Mouse (Mus musculus) forebrain, embryonic 16.5 days (tissue): ENCODE results near the gene Krt2. TPM values are rescaled to one million over a fixed set of nuclear protein-coding genes. Genes with fewer than 3 reads are reported as not detected.

Experiments used
- ATAC-seq: fragments of 200-750 bp; cut with Nextera tagmentation; 2 replicates; pipeline ENCODE4 v1.8.0; 2017; ENCODE audit warnings: mild to moderate bottlenecking, moderate library complexity
- H3K27ac ChIP-seq: fragments of 300-500 bp; sonication (generic); 2 replicates; pipeline ENCODE4 v1.5.1; 2014; ENCODE audit warnings: low read length, control low read depth
- H3K27me3 ChIP-seq: fragments of 300-500 bp; sonication (generic); replicated peaks from 2 replicates; pipeline ENCODE4 v1.6.1; 2014; ENCODE audit warnings: low read length; ENCODE audit not compliant: control insufficient read depth, insufficient read depth
- H3K36me3 ChIP-seq: fragments of 300-500 bp; sonication (generic); 2 replicates; pipeline ENCODE4 v1.6.1; 2014; ENCODE audit not compliant: control insufficient read depth, insufficient read depth
- H3K4me1 ChIP-seq: fragments of 300-500 bp; sonication (generic); replicated peaks from 2 replicates; pipeline ENCODE4 v1.6.1; 2014; ENCODE audit warnings: low read length; ENCODE audit not compliant: control insufficient read depth, insufficient read depth
- H3K4me2 ChIP-seq: fragments of 300-500 bp; sonication (generic); 2 replicates; pipeline ENCODE4 v1.6.1; 2014; ENCODE audit warnings: mild to moderate bottlenecking, low read length, control low read depth
- H3K4me3 ChIP-seq: fragments of 300-500 bp; sonication (generic); replicated peaks from 2 replicates; pipeline ENCODE4 v1.5.1; 2014; ENCODE audit warnings: mild to moderate bottlenecking, low read length, control low read depth
- H3K9ac ChIP-seq: fragments of 300-500 bp; sonication (generic); replicated peaks from 2 replicates; pipeline ENCODE4 v1.6.1; 2014; ENCODE audit warnings: low read depth, low read length, control low read depth
- H3K9me3 ChIP-seq: fragments of 300-500 bp; sonication (generic); 2 replicates; pipeline ENCODE4 v1.6.1; 2016; ENCODE audit warnings: low read length; ENCODE audit not compliant: control insufficient read depth
- WGBS: fragments of 180-500 bp; shearing (Covaris S2); extraction: QIAGEN DNeasy Blood & Tissue Kit; methylation state at CpG from one replicate; pipeline ENCODE4 v1.1.7; 2014; 5-methylcytosine and 5-hydroxymethylcytosine counted together
- polyA plus RNA-seq: library from polyadenylated mRNA; unstranded; fragments of >200 nt; fragmentation: Nextera tagmentation; extraction: Ambion mirVana; gene quantifications from 2 replicates; pipeline ENCODE4 v1.2.1, GENCODE M21; 2015

Gene Krt2
- polyA plus RNA-seq: 0.08 TPM in 1 of 2 replicates, not detected in the other

DNA sequence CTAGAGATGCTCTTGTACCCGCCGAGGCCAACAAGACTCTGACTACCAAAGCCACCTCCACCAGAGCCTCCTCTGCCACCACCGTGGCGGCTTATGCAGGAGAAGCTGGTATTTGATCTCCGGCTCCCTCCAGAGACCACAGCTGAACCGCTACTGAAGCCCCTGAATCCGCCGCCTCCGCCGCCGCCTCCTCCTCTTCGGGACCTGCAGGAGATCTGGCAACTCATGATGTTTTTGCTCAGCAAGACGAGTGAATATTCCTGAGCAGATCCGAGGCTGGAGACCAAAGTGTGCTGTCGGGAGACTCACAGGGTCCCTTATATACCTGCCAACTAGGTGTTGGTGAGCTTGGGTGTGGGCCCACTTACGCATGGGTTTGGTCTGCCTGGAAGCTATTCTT is at the start of gene Krt2:
Krt2 (minus strand) TSS at position 295 of the 400 bp plus-strand sequence.
- Histone ChIP-seq H3K4me3 (no peak within 1 kb of the TSS), H3K4me2 (no peak within 1 kb of the TSS), H3K27me3 (no peaks in the 10 kb centered on the region), H3K9ac (no peak within 1 kb of the TSS), H3K36me3 (no peaks in the 10 kb centered on the region), H3K4me1 (no peaks in the 10 kb centered on the region), H3K27ac (no peak within 1 kb of the TSS), H3K9me3 (no peaks in the 10 kb centered on the region)
- WGBS: 89% methylated on average over 16 of the region's 16 CpGs
- ATAC-seq: no peak

DNA sequence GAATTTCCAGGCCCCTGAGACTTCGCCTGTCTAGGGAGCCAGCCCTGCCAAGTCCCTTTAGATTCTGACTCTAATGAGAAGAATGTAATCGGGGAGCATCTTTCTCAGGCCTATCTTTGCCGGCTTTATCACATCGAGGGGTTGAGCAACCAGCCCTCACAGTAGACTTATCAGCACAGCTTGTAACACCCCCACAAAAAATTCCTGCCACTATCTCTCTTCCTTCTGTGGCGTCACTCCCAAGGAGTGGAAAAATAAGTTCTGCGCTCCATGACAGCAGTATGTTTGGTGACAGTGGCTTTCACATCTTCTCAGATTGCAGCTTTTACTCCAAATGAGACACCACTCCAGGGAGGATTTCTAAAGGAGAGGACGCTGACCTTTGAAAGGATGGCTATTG is 48.8 kb upstream of the Krt2 start:
- H3K9me3 ChIP-seq: no peaks in the 10 kb centered on the region
- 85% methylated on average over 7 of the region's 7 CpGs for WGBS
- no peak overlapping the region for H3K4me2 ChIP-seq
- no peaks in the 10 kb centered on the region for H3K27me3 ChIP-seq
- H3K4me3 ChIP-seq: no peak overlapping the region
- ATAC-seq: no peak
- H3K27ac ChIP-seq: no peak overlapping the region
- H3K36me3 ChIP-seq: no peaks in the 10 kb centered on the region
- H3K9ac ChIP-seq: no peak overlapping the region
- H3K4me1 ChIP-seq: peaks cover 5% of the 10 kb centered on the region; the same call in 1 of the 2 replicates

DNA sequence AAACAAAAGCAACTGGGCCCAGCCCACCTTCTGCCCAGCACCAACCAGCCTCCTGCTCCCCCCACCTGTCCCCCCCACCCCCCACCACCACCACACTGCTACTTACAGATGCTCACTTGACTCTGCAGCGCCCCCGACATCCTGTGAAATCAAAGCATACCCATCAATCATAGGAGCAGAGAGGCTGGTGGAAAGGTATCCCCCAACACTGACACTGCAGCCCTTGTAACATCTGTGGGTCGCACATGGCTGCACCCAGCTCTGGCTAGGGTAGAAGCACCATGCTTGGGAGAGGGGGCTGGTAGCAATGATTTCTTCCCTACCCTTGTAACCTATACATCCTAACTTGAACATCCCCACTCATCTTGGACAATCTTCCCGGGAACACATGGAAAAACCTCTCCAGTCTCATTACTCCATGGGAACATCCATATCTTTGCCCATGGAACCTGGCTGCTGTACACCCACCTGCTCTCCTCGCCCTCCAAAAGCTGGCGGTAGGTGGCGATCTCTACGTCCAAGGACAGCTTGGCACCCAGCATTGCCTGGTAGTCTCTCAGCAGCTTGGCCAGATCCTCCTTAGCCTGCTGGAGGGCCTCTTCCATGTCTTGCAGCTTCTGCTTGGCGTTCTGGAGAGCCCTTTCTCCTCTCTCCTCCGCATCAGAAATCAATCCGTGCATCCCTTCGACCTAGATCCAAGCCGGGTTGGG is 42.6 kb upstream of the Krt2 start:
- Histone ChIP-seq H3K9ac (no peak overlapping the region), H3K4me1 (peaks cover 11% of the 10 kb centered on the region), H3K27me3 (peaks cover 18% of the 10 kb centered on the region), H3K4me3 (no peak overlapping the region), H3K4me2 (peak overlapping the region; percentile 92; the same call in 1 of the 2 replicates), H3K27ac (no peak overlapping the region), H3K9me3 (no peaks in the 10 kb centered on the region), H3K36me3 (no peaks in the 10 kb centered on the region)
- ATAC-seq: no peak
- 59% methylated on average over 13 of the region's 13 CpGs for WGBS

DNA sequence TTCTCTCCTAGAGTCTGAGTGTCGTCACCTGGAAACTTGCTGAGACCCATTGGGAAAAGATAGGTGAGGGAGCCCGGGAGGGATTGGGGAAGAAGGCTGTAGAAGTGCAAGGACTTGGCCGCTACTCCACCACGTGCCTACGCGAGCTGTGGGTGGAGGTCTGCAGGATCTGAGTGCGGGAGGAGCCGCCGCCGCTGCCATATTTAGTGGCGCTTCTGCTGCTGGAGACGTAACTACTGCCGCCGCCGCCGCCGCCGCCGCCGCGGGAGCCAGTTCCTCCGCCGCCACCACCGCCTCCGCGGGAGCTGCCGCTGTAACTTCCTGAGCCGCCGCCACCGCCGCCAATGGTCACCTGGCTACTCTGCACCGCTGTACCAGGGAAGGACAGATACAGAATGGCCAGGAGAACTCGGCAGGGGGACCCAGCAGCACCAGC is 41.8 kb upstream of the Krt2 start:
- no peaks in the 10 kb centered on the region for H3K36me3 ChIP-seq
- peak overlapping the region; percentile 92 for H3K4me2 ChIP-seq
- peaks cover 11% of the 10 kb centered on the region for H3K4me1 ChIP-seq
- peak overlapping the region; percentile 64 for H3K9ac ChIP-seq
- peak; percentile 58 for ATAC-seq
- WGBS: under 1% methylated on average over 29 of the region's 33 CpGs
- peaks cover 18% of the 10 kb centered on the region for H3K27me3 ChIP-seq
- no peak overlapping the region for H3K27ac ChIP-seq
- peak overlapping the region; percentile 49 for H3K4me3 ChIP-seq
- no peaks in the 10 kb centered on the region for H3K9me3 ChIP-seq

DNA sequence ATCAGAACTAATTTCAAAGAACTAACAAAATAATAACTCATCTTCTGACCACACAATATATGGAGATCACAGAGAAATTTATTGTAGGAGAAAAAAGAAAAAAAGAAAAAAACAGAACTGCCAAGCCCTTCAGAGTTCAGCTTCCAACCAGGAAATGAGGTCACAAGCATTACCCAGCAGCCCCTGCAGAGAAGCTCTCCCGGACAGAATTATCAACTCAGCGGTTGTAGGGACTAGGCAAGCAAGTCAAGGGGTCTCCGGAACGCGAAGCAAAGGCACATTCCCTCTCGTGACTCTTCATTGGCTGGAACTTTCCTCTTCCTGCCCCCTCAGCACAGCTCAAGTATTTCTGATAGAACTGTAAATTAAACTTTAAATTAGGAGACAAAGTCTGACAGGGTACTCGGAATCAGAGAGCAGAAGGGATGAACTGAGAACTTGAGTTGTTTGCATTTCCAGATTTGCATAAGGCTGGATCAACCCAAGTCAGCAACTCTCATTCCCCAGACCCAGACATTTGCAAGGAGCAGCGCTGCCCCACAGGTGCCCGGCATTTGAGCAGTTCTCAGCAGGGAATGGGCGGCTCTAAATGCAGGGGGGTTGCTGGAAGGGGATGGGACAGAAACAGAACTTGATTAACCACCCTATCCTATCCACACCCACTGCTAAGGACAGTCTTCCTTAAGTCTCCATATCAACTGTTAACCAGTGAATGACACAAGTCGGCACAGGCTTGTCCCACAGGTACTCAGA is 40.9 kb upstream of the Krt2 start:
- 9% methylated on average over 11 of the region's 11 CpGs for WGBS
- no peaks in the 10 kb centered on the region for H3K36me3 ChIP-seq

DNA sequence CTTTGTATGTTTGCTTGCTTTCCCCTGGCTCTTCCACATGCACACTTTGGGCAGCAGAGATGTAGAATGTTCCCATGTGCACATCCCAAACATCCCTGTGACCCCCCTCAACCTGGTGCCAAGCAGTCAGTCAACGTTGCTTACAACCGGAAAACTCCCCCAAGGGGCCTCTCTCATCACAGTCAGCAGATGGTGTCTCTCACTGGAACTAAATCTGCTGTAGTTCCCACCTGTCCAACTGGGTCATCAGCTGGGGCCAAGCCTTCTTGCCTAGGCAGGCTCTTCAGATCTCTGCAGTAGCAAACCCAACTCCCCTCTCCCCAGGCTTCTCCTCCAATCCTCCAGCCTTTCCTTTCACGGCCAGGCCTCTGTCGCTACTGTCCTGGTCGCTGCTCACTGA is 38.7 kb upstream of the Krt2 start:
- H3K9ac ChIP-seq: no peak overlapping the region
- no peaks in the 10 kb centered on the region for H3K36me3 ChIP-seq
- 55% methylated on average over 5 of the region's 5 CpGs for WGBS
- ATAC-seq: no peak
- no peak overlapping the region for H3K4me2 ChIP-seq
- H3K4me1 ChIP-seq: peaks cover 11% of the 10 kb centered on the region
- no peaks in the 10 kb centered on the region for H3K9me3 ChIP-seq
- H3K27me3 ChIP-seq: peaks cover 18% of the 10 kb centered on the region
- H3K27ac ChIP-seq: no peak overlapping the region
- no peak overlapping the region for H3K4me3 ChIP-seq

More for the DNA sequence above, 40.9 kb upstream of the Krt2 start:
- Histone ChIP-seq H3K4me2 (peak overlapping the region; percentile 92), H3K27me3 (peaks cover 18% of the 10 kb centered on the region), H3K9me3 (no peaks in the 10 kb centered on the region), H3K4me3 (no peak overlapping the region), H3K9ac (no peak overlapping the region; the same call in 1 of the 2 replicates), H3K27ac (no peak overlapping the region), H3K4me1 (peaks cover 11% of the 10 kb centered on the region)
- ATAC-seq: no peak

DNA sequence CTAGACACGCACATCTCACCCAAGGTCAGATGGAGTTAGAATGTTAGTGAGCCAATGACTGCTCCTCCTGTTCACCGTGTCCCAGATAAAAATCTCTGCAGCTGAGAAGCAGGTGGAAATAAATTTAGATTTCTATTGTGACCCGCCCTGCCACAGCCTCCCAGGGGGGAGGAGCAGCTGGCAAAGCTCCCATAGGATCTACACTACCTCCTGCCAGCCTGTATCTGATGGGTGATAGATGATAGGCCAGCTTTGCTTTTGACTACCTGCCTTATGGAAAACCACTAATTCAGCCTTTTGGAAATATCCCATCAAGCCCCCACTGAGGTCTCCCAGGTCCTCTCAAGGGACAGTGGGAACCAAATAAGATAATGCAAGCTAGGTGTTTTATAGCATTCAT is 37.8 kb upstream of the Krt2 start:
- no peak overlapping the region for H3K4me3 ChIP-seq
- peaks cover 18% of the 10 kb centered on the region for H3K27me3 ChIP-seq

DNA sequence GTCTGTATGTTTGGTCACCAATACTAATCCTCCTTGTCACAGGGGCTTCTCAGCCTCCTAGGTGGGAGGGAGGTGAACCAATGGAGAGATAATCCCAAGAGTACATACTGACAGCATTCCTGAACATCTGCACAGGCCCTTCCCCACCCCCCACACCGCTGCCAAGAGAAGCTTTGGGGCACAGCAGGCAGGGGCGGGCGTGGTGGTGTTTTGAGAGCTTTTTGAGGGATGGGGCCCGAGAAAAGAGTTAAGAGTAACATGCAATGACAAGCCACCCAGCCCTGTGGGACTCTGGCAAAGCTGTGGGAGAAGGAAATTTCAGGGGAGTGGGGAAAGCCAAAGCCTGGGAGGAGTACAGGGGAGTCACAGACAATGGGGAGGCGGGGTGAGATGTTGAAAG is 36.3 kb upstream of the Krt2 start:
- Histone ChIP-seq H3K9me3 (no peaks in the 10 kb centered on the region), H3K4me1 (peaks cover 3% of the 10 kb centered on the region), H3K27me3 (peaks cover 14% of the 10 kb centered on the region), H3K4me2 (no peak overlapping the region), H3K36me3 (no peaks in the 10 kb centered on the region), H3K27ac (no peak overlapping the region), H3K4me3 (no peak overlapping the region), H3K9ac (no peak overlapping the region)
- WGBS: 13% methylated on average over 5 of the region's 5 CpGs
- ATAC-seq: no peak

More for the DNA sequence above, 37.8 kb upstream of the Krt2 start:
- peaks cover 11% of the 10 kb centered on the region for H3K4me1 ChIP-seq
- H3K27ac ChIP-seq: no peak overlapping the region
- H3K4me2 ChIP-seq: no peak overlapping the region
- ATAC-seq: no peak
- no peaks in the 10 kb centered on the region for H3K9me3 ChIP-seq
- 80% methylated on average over 3 of the region's 3 CpGs for WGBS
- no peaks in the 10 kb centered on the region for H3K36me3 ChIP-seq
- no peak overlapping the region for H3K9ac ChIP-seq

DNA sequence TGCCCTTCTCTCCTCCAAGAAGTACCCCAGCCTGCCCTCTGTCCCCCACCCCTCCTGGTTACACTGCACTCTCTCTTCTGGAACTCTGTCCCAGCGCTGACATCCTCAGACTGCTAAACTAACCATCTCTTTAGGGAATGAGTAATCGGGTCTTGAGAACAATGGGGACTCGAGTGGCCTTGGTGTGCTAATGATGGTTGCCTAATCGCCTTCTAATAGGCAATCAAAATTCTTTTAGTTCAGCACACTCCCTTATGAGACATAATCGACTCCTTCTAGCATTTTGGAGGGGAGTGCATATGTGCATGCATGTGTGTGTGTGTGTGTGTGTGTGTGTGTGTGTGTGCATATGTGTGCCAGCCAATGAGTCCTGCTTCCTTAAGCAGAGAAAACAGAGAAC is 34.6 kb upstream of the Krt2 start:
- no peaks in the 10 kb centered on the region for H3K9me3 ChIP-seq
- no peak for ATAC-seq
- H3K36me3 ChIP-seq: no peaks in the 10 kb centered on the region
- no peak overlapping the region for H3K4me2 ChIP-seq
- 4% methylated on average over 5 of the region's 5 CpGs for WGBS
- no peaks in the 10 kb centered on the region for H3K4me1 ChIP-seq
- H3K27me3 ChIP-seq: 0 out of 2 replicates have a peak, but pooled peaks cover 1% of the 10 kb centered on the region
- H3K4me3 ChIP-seq: no peak overlapping the region
- H3K9ac ChIP-seq: no peak overlapping the region
- no peak overlapping the region for H3K27ac ChIP-seq
